Mouse (Mus musculus): ENCODE measurements around the gene Armh3. TPM values are rescaled to one million over a fixed set of nuclear protein-coding genes. Genes with fewer than 3 reads are reported as not detected.

Gene Armh3
- total RNA-seq, 4 experiments from 2014 or later = 20.7 to 22.8 (median 21.7) TPM

DNA sequence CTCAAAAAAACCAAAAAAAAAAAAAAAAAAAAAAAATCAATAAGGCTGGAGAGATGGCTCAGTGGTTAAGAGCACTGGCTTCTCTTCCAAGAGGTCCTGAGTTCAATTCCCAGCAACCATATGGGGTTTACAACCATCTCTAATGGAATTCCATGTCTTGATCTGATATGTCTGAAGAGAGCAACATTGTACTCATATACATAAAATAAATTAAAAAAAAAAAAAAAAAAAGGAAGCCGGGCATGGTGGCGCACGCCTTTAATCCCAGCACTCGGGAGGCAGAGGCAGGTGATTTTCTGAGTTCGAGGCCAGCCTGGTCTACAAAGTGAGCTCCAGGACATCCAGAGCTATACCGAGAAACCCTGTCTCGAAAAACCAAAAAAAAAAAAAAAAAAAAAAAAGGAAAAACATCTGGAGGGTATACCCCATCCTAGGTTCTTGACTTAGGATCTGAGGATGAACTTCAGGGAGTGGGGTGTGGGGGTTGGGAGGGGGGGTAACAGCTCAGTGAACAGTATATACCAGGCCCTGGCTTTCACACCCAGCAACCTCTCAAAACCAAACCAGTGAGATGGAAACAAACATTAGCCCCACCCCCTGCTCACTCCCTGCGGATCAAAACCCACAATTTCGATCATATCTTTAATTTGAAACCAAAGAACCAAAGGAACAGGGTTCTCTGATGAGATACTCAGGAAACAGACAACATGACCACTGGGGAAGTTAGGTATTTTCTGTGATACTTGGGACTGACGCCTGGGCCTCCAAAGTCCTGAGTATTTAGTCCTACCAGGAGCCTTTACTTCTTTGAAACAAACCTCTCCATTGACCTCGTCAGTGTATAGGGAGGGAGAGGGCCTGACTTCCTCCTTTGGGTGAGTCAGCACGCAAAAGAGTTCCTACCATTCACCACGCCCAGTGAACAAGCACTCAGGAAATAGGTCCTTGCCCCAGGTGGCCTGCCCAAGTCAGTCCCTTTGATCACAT is 208.1 kb downstream of the Armh3 start:
- no peak for DNase-seq (ENCODE audit: low spot score in 2 of 2)

DNA sequence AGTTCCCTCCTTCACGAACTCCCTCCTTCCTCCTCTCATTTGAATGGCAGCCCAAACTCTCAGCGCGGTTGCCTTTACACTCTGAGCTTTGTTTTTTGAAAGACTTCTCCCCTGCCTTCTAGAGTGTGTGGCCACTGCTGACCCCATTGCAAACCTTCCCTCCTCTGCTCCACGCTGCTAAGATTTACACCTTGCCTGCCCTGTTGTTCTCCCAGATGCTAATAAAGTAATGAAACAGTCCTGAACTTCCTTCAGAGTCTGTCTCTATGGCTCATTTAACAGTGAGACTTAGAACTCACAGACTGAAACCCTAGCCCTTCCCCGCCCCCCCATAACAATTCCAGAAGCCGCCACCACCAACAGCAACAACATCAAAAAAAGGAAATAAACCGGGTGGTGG is 208.9 kb downstream of the Armh3 start:
- DNase-seq (ENCODE audit: low spot score in 2 of 2) = no peak

DNA sequence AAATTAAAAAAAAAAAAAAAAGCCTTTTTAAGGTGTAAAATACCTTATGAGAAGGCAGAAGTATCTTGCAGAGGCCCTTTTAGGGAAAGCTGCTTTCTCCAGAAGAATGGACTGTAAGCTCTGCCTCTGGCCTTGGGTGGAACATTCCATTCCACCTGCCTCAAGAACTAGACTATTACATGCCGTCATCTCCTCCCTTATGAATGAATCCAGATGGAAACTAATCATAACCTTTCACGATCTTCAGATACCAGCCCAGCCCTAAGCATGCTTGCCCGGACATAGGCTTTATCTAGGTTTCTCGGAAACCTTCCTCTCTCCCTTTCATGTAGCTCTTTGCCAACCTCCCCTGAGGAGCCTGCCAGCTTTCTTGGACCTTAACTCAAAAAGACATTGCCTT is 210.0 kb downstream of the Armh3 start:
- DNase-seq (ENCODE audit: low spot score in 2 of 2) = no peak

DNA sequence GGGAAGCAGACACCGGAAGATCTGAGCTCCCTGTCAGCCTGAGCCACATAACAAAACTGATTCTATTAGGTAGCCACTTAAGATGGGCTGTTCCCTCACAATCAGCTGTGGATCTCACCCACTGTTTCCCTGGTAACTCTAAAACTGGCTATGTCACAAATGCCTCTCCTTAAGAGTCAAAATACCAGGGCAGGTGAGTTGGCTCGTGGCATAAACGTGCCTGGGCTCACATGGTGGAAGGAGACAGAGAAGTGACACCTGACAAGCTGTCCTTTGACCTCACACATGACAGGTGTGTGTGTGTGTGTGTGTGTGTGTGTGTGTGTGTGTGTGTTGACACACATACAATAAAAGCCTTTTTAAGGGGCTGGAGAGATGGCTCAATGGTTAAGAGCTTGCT is 210.8 kb downstream of the Armh3 start:
- DNase-seq (ENCODE audit: low spot score in 2 of 2) = no peak

DNA sequence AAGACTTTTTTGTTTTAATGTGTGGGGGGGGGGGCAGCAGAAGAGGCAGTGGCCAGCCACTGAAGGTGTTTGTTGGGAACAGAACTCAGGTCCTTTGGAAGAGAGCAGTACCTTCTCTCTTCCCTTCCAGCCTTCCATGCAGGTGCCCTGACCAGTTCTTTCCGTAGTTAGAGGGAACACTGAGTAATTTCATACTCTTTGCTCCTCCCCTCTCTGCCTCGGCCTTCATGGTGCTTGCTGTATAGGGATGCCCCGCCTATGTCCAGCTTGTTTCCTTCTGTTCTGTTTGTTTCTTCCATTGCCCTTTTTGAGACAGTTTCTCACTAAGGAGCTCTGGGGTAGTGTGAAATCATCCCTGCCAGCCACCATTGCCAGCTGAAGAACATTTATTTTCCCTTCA is 212.8 kb downstream of the Armh3 start:
- no peak for DNase-seq (ENCODE audit: low spot score in 2 of 2)

DNA sequence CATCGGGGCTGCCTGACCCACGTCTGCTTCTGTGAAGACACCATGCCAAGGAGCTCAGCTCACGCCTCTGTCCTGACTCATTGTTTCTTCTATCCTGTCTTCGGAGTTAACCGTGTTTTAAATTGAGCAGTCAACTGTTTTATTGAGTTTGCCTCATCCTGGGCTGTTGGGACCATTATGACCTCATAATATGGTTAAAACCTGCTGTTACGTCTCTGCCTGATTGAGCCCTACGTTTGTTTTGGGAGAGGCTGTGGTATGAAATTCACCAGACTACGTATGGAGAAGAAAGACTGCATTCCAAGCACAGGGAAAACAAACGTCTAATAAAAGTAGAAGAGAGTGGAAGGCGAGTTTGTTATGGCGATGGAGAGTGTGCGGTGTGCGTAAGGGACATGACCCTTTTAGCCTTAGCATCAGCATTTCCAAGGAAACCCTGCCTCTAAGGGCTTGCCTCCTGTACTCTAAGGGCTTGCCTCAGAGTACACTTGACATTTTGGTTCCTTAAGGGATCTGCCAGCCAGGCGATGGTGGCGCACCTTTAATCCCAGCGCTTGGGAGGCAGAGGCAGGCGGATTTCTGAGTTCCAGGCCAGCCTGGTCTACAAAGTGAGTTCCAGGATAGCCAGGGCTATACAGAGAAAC is 214.2 kb downstream of the Armh3 start:
- DNase-seq (ENCODE audit: low spot score in 2 of 2) = no peak

DNA sequence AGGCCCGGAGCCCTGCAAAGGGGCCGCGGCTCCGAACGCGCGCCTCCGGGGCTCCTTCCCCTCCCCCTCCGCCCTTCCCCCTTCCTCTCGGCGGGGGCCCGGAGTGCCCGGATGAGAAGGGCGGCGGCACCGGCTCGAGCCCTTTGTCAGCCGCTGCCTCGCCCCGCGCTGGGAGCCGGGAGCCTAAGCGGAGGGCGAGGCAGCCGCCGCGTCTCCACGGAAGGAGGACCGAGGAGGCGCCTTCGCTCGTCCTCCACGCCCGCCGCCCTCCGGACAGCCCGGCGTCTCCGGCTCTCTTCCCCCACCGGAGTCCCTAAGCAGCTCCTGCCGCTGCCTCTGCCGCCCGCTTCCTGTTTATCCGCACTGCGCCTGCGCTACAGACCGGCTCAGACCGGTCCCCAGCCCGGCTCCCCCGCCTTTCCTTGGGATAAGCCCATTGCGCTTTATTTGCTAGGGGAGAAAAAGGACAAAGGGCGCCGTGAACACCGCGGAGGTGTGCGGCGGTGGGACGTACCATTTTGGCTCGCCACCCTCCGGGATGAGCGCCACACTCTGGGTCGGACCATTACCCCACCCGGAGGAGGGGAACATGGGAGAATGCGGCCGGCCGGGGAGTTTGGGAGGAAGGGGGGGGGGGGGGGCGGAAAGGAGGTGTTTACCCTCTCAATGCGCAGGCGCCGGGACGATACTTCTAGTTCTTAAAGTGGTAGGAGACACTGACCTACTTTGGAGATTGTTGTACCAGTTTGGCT is 214.9 kb downstream of the Armh3 start, which contains the start of gene Mgea5:
Gene Mgea5, minus strand, starts transcription at position 657 of the 752 bp plus-strand sequence.
- DNase-seq (ENCODE audit: low spot score in 2 of 2) = peak; percentile 93 to 98

DNA sequence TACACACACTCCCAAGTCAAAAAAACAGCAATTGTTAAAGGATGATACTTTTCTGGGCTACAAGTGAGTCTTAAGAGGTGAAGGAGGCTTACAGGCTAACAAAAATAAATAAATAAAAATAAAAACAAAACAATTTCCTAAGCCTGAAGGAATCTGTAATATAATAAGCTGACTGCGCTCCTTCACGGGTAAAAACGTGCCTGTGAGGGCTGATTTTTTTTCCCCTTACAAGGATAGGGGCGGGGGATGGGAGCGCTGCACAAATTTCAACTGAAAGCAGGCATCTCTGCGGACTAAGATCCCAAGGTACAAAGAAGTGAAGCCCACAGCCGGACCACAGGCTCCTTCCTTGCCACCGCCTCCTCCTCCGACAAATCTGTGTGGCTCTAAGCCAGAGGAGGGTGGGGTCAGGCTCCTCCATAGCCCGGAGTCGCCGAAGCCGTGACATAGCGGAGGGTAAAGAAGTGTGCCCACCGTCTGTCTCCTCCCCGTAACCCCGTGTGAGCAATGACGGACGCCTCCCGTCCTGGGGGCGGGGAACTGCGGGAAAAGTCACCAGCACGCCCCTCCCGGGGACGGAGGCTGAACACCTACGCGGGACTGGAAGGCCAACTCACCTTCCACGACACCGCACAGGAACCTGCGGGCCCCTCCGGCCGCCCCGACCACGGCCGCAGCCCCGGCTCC is 215.8 kb downstream of the Armh3 start:
- peak; percentile 53 to 59 for DNase-seq (ENCODE audit: low spot score in 2 of 2)

DNA sequence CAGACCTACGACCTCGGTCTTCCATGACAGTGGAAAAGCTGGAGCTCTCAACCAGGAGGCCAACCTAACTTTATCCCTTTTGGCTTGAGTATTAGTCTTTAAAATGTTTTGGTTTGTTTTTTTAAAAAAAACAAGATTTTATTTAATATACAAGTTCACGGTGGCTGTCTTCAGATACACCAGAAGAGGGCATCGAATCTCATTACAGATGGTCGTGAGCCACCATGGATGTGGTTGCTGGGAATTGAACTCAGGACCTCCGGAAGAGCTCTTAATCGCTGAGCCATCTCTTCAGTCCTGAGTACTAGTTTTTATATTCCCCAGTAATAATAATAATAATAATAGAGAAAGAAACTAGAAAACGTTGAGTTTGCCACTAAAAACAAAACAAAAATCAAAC is 216.6 kb downstream of the Armh3 start:
- DNase-seq (ENCODE audit: low spot score in 2 of 2) = no peak

DNA sequence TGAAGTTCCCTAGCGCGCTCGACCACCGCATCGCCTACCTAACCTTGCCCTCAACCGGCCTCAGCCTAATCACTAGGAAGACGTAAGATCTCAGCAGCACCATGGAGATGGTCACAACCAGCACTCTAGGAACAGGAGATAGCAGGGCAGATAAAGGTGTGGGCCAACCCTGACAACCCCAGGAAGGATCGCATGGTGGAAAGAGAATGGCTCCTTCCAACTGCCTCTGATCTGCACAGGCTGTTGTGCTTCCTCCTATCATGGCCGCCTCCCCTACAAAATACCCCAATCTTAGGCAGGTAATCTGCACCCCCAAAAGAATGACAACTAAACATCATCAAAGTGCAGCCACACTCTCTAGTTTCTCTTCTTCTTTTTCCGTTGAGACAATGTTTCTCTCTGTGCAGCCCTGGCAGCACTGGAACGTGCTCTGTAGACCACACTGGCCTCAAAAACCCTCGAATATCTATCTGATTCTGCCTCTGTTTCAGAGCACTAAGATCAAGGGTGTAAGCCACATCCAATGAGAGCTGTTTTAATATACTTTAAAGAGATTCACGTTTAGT is 217.9 kb downstream of the Armh3 start:
- no peak for DNase-seq (ENCODE audit: low spot score in 2 of 2)

DNA sequence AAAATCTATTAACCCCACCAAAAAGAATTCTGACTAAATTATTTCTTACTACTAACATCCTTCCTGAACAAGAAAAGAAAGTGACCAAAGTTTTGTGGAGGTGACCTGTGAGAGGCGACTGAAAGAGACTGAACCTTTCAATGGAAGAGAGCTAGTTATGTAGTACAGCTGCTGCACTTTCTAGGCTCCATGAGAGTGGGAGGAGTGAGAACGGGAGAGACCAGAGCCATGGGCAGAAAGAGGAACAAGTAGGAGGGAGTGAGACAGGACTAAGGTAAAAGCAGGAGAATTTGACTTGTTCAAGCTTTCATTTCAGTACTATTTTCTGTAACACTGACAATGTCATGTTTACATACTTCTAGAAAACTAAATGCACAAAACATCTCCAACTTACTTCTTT is 222.8 kb downstream of the Armh3 start:
- no peak for DNase-seq (ENCODE audit: low spot score in 2 of 2)

DNA sequence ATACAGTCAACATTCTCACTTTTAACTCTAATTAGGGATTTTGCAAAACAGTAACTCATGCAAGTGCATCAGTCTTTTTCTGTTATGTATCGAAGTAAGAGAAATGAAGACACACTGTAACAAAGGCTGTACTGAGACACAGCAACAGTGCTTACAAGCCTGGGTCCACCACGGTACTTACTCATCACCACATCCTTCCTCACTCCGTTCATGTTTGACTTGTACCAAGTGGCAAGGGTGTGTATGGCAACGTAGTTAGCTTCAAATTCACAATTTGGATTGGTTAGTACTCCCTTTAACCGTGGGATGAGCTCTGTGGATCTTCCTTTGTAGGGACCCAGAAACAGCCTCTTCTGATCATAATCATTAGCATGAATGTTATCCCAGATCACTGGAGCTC is 226.8 kb downstream of the Armh3 start:
- no peak for DNase-seq (ENCODE audit: low spot score in 2 of 2)

Other genes with a start within 250 kb of the Armh3 start
- gene Npm3, start 248.9 kb downstream of the Armh3 start, total RNA-seq (2022) = 1 to 10 TPM; 4.7 to 6.8 (median 5.7) TPM
- gene Mgea5, start 214.7 kb downstream of the Armh3 start, total RNA-seq (2022) = 100 to 1,000 TPM; 142 to 157 (median 154) TPM
- gene Kcnip2, start 182.4 kb downstream of the Armh3 start, total RNA-seq (2022) = 100 to 1,000 TPM; 150 to 177 (median 154) TPM
- gene Hps6, start 5.0 kb upstream of the Armh3 start, total RNA-seq (2022) = 1 to 10 TPM; 7.8 to 9.0 (median 8.5) TPM
- 10 to 100 TPM; 25.7 to 29.7 (median 26.8) TPM for gene Pprc1, start 46.4 kb upstream of the Armh3 start, total RNA-seq (2022)
- gene Ldb1, start 46.7 kb upstream of the Armh3 start, total RNA-seq (2022) = 100 to 1,000 TPM; 110 to 132 (median 120) TPM
- gene Nolc1, start 77.4 kb upstream of the Armh3 start, total RNA-seq (2022) = 10 to 100 TPM; 41.8 to 48.2 (median 46.0) TPM
- not detected for gene Elovl3, start 133.4 kb upstream of the Armh3 start, total RNA-seq (2022)
- not detected for gene Pitx3, start 149.8 kb upstream of the Armh3 start, total RNA-seq (2022)
- 10 to 100 TPM; 76.4 to 97.5 (median 78.8) TPM for gene Gbf1, start 154.0 kb upstream of the Armh3 start, total RNA-seq (2022)

Data from left cerebral cortex, adult 8-10 months (tissue).